Mouse (Mus musculus): ENCODE measurements around the gene Olfr263.

Olfr263 gene

GRCm38 (mm10) chr13:21169657-21170430 lies 40.4 kb downstream of the Olfr263 start:
- peak; percentile 69 to 75 for DNase-seq

- no peak for DNase-seq
Measured at GRCm38 (mm10) chr13:21170431-21171155, 41.2 kb downstream of the Olfr263 start.

- DNase-seq, result no peak
Measured at GRCm38 (mm10) chr13:21171156-21171530, 41.7 kb downstream of the Olfr263 start.

DNA sequence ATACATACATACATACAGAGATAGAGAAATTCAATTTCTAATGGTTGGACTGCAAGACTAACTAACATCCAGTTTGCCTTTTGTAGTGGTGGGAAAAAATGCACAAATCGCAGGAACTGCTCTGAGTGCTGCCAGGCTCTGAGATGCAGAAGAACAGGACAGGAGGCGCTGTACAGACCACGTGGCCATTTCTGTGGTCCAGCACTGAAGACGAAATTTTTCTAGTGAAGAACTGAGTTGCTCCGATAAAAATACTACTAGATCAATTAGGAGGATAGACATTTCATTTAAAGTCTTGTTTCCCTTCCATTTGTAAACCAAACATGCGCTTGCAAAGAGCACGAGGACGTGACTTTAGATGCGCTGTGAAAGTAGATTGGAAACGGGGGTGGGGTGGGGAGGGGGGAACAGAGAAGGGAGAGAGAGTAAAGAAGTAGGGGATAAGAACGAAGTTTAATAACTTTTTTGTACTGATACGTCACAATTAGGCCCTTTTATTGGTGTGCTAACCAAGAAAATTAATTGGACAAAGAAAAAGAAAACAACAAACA lies 42.2 kb downstream of the Olfr263 start:
- no peak for DNase-seq

DNA sequence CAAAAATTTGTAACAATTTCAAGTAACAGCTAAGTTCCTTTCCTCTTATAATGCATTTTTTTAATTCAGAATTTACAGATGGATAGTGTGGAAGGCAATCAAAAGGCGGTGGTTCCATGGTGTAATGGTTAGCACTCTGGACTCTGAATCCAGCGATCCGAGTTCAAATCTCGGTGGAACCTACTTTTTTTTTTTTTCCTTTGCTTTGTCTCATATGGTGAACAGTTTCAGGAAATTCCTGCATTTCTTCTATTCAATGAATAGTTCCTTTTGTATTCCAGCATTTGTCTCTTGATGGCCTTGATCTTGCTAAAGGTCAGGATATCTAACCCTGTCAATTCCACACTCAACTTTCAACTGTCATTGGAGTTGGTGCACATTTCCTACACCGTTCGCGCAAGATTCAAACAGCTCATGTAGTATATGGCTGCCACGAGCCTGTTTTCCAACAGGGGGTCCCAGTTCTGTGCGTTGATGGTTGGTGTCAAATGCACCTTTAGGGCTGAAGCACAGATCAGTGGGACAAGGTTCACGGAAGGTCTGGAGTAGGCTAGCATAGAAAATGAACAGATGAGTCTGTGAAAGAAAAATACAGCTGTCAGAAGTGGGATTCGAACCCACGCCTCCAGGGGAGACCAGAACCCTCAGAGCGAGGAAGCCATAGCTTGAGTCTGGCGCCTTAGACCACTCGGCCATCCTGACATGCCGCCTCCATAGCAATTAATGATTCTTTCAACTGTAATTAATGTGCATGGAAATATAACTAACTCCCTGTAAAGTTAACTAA lies 43.0 kb downstream of the Olfr263 start:
- DNase-seq, result peak; percentile 20 to 50

GRCm38 (mm10) chr13:21173072-21173471 lies 43.6 kb downstream of the Olfr263 start:
- peak in 1 of 2 experiments; percentile 25 for DNase-seq

DNA sequence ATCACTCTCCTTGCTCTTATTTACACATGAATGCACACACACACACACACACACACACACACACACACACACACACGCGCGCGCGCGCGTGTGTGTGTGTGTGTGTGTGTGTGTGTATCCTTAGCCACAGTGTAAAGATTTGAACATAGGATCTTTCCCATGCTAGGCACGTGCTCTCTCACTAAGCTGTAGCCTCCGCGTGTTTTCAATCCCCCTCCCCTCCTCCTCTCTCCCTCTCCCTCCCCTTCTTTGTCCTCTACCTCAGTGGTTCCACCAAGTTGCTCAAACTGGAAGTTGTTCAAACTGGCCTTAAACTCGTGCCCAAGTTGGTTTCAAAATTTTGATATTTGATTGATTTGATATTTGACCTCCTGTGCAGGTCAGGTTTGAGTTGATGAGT lies 47.3 kb downstream of the Olfr263 start:
- DNase-seq, result no peak

DNA sequence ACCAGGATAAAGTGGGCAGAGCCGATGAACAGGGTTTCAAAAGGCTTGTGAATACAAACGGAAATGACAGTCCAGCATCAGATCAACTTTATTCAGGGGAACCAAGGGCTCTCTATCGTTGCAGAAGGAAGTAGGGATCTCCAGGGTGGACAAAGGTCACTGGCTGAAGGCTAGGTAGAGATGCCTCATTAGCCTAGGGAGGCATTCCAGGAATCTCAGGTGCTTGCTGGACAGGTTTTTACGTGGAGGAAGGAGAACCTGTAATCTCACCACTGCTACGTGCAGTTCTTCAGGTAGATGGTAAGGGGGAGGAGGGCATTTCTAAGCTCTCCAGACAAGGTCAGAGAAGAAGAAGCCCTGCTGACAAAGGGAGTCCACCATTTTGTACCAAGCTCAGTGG lies 48.2 kb downstream of the Olfr263 start:
- no peak for DNase-seq

DNA sequence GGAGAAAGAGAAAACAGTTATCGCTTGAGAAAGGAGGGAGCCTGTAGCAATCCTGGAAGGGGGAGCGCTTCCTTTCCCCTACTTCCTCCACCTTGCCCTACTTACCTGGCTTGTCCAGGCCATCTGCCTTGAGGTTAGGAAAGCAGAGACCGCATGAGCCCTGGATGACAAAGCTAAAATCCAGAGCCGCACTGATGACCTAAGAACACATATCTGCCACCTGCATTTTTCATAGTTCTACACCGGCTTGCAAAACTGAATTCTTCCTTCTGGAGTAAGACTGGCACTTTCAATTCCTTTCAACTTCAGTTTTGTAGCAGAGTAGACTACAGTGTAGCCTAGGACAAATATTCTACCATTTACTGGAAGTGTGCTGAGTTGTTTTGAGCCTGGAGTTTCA lies 48.9 kb downstream of the Olfr263 start:
- DNase-seq, result no peak

- DNase-seq, result no peak
Measured at GRCm38 (mm10) chr13:21179367-21179723, 49.9 kb downstream of the Olfr263 start, which contains the start of gene Trim27. TSS of gene Trim27 (plus strand) at chr13:21179445.

- peak; percentile 81 to 89 for DNase-seq
Measured at GRCm38 (mm10) chr13:21179724-21180550, 50.5 kb downstream of the Olfr263 start.

- DNase-seq, result peak; percentile 63 to 71
Measured at GRCm38 (mm10) chr13:21180551-21181530, 51.4 kb downstream of the Olfr263 start.

GRCm38 (mm10) chr13:21181996-21182395 lies 52.6 kb downstream of the Olfr263 start:
- no peak for DNase-seq

DNA sequence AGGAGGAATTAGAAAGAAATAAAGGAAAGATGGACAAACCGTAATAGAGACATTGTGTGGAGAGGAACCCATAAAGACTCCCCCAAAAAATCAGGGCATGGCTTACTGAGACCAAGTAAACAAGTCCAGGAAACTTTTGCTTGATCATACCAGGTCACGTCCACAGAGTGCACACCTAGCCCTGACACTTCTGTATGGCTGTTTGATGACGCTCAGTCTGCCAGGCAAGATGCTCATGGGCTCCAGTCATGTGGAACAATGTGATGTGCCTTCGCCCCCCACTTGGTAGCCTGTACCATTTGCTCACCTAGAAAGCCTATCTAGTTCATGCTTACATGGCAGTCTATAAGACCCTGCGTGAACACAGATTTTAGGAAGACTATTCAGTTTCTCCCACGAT lies 53.6 kb downstream of the Olfr263 start:
- no peak for DNase-seq

- no peak for DNase-seq
Measured at GRCm38 (mm10) chr13:21183661-21184060, 54.2 kb downstream of the Olfr263 start.

- no peak for DNase-seq
Measured at GRCm38 (mm10) chr13:21185521-21185920, 56.1 kb downstream of the Olfr263 start.
